Mouse (Mus musculus) bone marrow, adult 2 months (tissue): Measurements from ENCODE around the gene Rcan1. TPM values are rescaled to one million over a fixed set of nuclear protein-coding genes. Genes with fewer than 3 reads are reported as not detected.
A peak's percentile ranks its signal among the peaks of the same experiment; 100 is the strongest.
"Not testable (repeated sequence)": the region's sequence is repeated elsewhere in the genome, so short reads cannot be mapped to it uniquely, and the experiment has no call there.

Experiments
- H3K27ac ChIP-seq: fragments of 200-500 bp; 2 replicates; pipeline ENCODE4 v1.5.1; 2012; ENCODE audit warnings: low read depth, mild to moderate bottlenecking, control low read depth, inconsistent platforms, low read length; ENCODE audit not compliant: control insufficient read depth, poor library complexity, insufficient read depth
- H3K4me1 ChIP-seq: fragments of 200-500 bp; 2 replicates; pipeline ENCODE4 v1.6.1; 2011; ENCODE audit warnings: low read length; ENCODE audit not compliant: control insufficient read depth, insufficient read depth
- H3K4me3 ChIP-seq: fragments of 200-500 bp; replicated peaks from 2 replicates; pipeline ENCODE3; 2011; ENCODE audit warnings: mild to moderate bottlenecking, low read depth, low read length, control low read depth; ENCODE audit not compliant: control insufficient read depth
- CTCF ChIP-seq: fragments of 200-500 bp; IDR thresholded peaks from 2 replicates; pipeline ENCODE4 v1.5.1; 2011; ENCODE audit warnings: low read length, control low read depth; ENCODE audit not compliant: control insufficient read depth, insufficient read depth
- POLR2A ChIP-seq: fragments of 200-500 bp; IDR thresholded peaks from 2 replicates; pipeline ENCODE4 v1.6.1; 2011; ENCODE audit warnings: low read depth, mild to moderate bottlenecking, control low read depth, low read length, borderline replicate concordance; ENCODE audit not compliant: control insufficient read depth
- WGBS: fragments of 180-500 bp; shearing (Covaris S2); methylation state at CpG from one replicate; pipeline ENCODE4 v1.1.7; 2018; 5-methylcytosine and 5-hydroxymethylcytosine counted together
- polyA plus RNA-seq: library from polyadenylated mRNA; stranded (reverse); fragments of >200 nt; gene quantifications from 2 replicates; pipeline ENCODE4 v1.2.4, GENCODE M21; 2011; ENCODE audit warnings: low replicate concordance; ENCODE audit not compliant: missing spikeins, insufficient read depth, insufficient read length

The Rcan1 gene
- polyA plus RNA-seq, result 3.6 and 9.5 TPM in 2 replicates

DNA sequence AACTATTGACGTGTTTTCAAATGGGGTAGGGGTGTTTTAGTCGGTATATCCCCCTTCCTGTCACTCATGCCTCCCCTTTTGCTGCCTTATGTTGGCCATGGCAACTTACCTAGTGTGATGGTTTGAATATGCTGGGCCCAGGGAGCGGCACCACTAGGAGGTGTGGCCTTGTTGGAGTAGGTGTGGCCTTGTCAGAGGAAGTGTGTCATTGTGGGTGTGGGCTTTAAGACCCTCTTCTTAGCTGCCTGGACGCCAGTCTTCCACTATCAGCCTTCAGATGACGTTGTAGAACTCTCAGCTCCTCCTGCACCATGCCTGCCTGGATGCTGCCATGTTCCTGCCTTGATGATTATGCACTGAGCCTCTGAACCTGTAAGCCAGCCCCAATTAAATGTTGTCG is at the start of gene Rcan1:
Gene Rcan1 (minus strand): TSS at position 162 of the 400 bp plus-strand sequence.
- Histone ChIP-seq H3K4me3 (no peak within 1 kb of the TSS), H3K27ac (no peak within 1 kb of the TSS), H3K4me1 (no peaks in the 10 kb centered on the region; the same call in 1 of the 2 replicates)
- TF ChIP-seq CTCF (no peak), POLR2A (no peak)
- WGBS, result 71% methylated on average over 6 of the region's 6 CpGs

DNA sequence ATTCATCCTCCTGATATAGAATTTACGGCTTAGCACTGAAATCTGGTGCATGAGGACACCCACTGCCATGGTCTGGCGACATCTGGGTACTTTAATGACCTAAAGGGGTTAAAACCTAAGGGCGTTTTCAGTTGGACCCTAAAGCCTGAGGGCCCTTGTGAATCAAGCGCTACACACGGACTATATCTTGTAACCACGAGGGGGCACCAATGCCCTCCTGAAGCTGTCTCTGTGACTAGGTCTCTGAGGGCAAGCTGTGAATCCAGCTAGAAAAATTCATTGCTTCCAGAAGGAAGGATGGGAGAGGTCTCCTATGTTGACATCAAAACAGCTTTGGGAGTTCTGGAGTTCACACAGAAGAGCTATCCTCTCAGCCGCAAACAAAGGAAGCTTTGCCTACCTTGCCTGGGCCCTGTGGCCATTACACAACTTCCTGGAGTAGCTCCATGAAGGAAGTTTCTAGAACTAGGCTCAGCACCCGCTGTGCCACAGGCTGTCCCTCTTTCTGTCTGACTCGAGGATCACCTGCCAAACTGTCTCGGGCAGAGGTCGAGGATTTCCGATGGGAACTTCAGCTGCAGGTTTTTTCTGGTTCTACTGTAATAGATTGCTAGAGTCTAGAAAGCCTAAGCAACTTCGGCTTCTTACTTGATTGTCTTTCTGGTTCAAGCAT is 49.3 kb upstream of the Rcan1 start:
- Histone ChIP-seq H3K4me1 (no peaks in the 10 kb centered on the region), H3K27ac (no peak overlapping the region), H3K4me3 (no peak overlapping the region)
- TF ChIP-seq POLR2A, result no peak
- TF ChIP-seq CTCF, result peak; percentile 49; the same call in 1 of the 2 replicates
- WGBS, result 19% methylated on average over 13 of the region's 13 CpGs

DNA sequence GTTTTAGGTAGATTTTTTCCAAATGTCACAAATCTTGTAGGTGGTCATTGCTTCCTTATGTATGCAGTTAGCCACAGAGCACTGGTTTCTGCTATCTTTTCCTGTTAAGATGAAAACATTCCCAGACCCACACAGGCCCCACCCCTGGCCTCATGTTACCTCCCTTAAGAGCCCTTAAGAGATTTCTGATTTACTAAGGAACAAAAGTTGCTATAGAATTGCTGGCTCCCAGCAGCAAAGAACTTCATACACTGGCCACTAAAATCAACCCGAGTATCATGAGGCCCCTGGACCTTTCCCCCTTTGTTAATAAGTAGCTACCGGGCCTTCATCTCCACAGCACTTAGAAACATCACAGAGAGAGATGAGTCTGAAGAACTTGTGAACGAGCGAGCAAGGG is 48.1 kb upstream of the Rcan1 start:
- H3K4me3 ChIP-seq, result no peak overlapping the region
- no peak overlapping the region for H3K27ac ChIP-seq
- no peaks in the 10 kb centered on the region for H3K4me1 ChIP-seq
- WGBS, result 76% methylated on average over 4 of the region's 4 CpGs
- TF ChIP-seq POLR2A (no peak), CTCF (no peak)

DNA sequence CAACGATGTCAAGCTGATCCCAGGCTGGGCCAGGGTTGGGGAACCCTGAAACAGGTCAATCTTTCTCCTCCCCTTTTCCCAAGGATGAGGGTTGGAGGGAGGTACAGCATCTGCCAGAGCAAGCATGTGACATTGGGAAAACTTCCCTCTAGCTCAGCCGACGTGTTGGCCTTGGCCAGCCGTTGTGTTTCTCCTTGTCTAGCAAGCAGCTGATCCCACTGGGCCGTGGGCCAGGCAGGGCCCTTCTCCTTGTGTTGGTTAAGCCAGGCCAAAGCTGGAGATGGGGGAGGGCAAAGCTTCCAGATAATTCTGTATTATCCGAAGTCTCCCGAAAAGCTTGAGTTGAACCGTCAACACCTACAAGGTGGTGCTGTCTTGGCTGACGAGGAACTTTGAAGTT is 45.5 kb upstream of the Rcan1 start:
- WGBS, result 86% methylated on average over 9 of the region's 9 CpGs
- TF ChIP-seq CTCF (no peak), POLR2A (no peak)
- Histone ChIP-seq H3K27ac (no peak overlapping the region), H3K4me1 (no peaks in the 10 kb centered on the region), H3K4me3 (no peak overlapping the region)

DNA sequence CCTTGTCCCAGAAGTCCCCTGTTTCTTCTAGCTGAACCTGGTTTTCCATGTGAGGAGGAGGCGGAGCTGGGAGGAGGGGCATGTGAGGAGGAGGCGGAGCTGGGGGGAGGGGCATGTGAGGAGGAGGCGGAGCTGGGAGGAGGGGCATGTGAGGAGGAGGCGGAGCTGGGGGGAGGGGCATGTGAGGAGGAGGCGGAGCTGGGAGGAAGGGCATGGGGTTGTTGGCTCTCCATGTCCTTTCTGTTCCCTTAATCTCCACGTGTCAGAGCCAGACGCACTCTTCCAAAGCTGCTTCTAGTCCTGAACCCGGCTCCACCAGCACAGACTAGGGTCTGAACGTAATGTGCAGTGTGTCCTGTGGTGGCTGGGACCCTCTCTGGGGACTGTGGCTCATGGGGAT is 44.2 kb upstream of the Rcan1 start:
- not testable (repeated sequence) for H3K27ac ChIP-seq, H3K4me3 ChIP-seq, H3K4me1 ChIP-seq
- WGBS, result 81% methylated on average over 9 of the region's 9 CpGs

DNA sequence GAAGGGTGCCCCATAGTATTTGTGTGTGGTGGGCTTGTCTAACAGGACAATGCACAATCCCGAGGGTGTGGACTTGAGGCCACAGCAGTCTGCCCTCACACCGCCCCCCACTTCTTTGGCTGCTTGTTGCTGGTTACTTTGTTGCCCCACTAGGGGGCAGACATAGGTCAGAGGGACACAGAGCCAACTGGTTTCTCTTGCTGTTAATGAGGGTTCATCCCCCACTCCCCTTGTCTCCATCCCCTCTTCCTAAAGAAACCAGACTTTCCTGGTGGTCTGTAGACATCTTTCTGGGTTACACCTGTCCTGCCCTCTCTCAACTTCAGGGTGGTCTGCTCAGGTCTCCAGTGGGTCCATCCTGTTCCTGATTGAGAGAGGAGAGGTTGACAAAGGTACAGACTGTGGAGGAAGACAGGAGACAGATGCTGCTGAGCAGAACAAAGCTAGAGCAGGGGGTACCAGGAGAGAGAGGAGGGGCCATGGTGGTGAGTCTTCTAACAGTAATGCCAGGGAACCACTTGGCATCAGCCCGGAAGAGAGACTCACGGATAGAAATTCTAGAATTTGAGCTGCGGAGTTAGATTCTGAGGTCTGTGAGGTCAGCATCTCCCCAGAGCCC is 41.2 kb upstream of the Rcan1 start:
- whole genome bisulfite sequencing, result 57% methylated on average over 5 of the region's 5 CpGs
- TF ChIP-seq POLR2A, result no peak
- TF ChIP-seq CTCF, result peak; percentile 57; the same call in 1 of the 2 replicates
- H3K4me3 ChIP-seq, result no peak overlapping the region
- no peak overlapping the region for H3K27ac ChIP-seq
- no peaks in the 10 kb centered on the region for H3K4me1 ChIP-seq

DNA sequence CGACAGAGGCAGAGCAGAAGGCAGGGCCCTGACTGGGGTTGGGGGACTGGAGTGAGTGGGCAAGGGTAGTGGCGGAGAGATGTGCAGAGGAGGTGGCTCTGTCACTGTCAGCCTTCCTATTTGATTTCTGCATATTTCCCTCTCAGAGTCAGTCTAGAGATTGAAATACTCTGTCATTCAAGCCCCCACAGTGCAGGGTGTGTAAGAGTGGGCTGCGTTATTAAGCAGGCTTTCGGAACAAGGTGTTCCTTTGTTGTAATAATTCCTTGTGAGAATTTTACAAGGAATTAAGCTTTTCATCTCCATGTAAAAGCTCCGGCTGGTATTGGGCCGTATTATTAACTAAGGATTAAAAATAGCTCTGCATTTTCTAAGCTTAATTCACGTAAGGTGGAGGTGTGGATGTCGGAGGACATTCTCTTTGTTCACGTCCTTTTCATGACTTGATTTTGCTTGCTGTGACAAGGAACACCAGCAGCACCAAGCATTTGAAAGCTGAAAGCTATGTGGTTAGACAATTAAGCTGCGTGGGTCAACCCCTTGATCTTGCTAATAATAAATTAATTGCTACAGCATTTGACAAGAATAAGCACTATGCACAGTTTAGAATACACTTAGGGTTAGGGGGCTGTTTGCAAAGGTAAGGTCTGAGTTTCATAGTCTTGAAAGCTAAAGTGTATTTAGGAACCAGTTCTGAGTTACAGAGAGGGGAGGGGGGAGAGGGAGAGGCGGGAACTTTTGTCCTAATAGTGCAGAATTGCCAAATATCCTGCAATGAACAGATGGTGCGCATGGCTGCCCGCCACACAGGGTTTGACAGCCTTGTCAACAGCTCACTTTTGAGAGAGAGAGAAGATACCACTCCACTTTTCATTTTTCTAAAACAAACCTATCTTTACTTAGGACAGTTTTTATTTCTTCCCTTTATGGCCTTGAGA is 40.4 kb upstream of the Rcan1 start:
- Histone ChIP-seq H3K27ac (no peak overlapping the region), H3K4me3 (no peak overlapping the region), H3K4me1 (no peaks in the 10 kb centered on the region)
- WGBS, result 63% methylated on average over 13 of the region's 13 CpGs
- TF ChIP-seq CTCF, result no peak
- no peak for TF ChIP-seq POLR2A

DNA sequence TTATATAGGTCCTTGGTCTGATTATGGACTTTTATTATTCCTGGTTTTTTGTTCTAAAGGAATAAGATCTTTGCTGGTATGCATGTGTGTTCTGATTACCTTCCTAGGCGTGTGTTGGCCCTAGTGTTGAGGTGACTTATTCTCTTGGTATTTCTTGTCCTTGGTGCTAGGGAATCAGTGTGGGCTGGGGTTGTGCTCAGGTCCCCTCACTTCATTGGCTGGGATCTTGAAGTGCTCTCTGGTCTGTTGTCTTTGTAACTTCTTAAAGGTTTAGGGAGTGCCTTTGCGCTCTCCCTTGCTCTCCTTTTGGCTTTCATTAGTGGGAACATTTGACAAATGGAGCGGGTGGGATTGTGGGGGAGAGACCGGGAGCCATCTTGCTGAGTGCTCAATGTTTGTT is 36.9 kb upstream of the Rcan1 start:
- H3K4me1 ChIP-seq, result no peaks in the 10 kb centered on the region
- 77% methylated on average over 4 of the region's 4 CpGs for WGBS
- TF ChIP-seq POLR2A, result no peak
- no peak for TF ChIP-seq CTCF
- no peak overlapping the region for H3K27ac ChIP-seq
- H3K4me3 ChIP-seq, result no peak overlapping the region
